Mouse (Mus musculus): ENCODE measurements around the gene Samd8.

Samd8 gene

GRCm38 (mm10) chr14:21820880-21821505, 70.7 kb downstream of the Samd8 start:
- in situ Hi-C loops (cut with MboI; ENCODE audit: unreplicated experiment in 2 of 2): no loop called here

GRCm38 (mm10) chr14:21822307-21822706, 72.0 kb downstream of the Samd8 start:
- in situ Hi-C loops (cut with MboI; ENCODE audit: unreplicated experiment in 2 of 2): no loop called here

DNA sequence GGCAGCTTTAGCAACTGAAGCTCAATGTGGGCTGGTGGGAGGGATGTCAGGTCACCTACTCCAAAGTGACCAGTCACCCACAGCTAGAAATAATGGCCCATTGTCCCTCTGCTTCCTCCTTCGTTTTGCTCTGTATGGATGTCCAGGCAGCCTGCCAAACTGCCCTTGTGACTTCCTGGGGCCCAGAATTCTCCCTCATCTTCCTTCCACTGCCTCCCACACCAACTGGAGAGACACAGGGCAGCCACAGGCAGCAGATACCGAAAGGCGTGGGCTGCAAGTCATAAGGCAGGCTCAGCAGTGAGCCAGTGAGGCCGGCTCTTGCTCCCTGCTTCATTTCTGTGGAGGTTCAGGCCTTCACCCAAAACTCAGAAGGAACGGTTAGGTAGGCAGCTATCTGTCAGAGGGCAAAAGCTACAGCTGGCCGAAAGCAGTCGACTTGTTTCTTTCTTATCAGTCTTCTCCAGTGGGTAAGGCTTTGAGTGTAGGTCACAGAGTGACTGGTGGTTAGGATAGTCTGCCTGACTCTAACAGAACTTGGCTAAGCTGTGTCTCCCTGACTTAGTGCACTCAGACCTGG, 72.6 kb downstream of the Samd8 start:
- in situ Hi-C loops (cut with MboI; ENCODE audit: unreplicated experiment in 2 of 2): no loop called here

- in situ Hi-C loops (cut with MboI; ENCODE audit: unreplicated experiment in 2 of 2): no loop called here
These were observed 73.6 kb downstream of the Samd8 start for GRCm38 (mm10) chr14:21823897-21824296.

DNA sequence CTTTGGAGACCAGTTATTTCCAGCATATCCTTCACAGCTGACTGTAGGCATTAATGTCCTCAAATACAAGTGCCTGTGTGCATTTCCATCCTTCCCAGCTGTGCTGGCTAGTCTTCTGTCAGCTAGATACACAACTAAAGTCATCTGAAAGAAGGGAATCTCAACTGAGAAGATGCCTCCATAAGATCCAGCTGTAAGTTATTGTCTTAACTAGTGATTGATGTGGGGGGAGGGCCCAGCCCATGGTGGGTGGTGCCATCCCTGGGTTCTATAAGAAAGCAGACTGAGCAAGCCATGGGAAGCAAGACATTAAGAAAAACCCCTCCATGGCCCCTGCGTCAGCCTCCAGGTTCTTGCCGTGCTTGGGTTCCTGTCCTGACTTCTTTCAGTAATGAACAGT, 74.6 kb downstream of the Samd8 start, which contains the start of gene Vdac2:
TSS of gene Vdac2 (plus strand) at position 301 of the 400 bp plus-strand sequence.
- in situ Hi-C loops (cut with MboI; ENCODE audit: unreplicated experiment in 2 of 2): loop anchor here in 1 of 2 experiments (5.0 kb wide), 1 partner anchor 73 kb away; the partner anchor contains the start of genes Dusp13 and Samd8

- in situ Hi-C loops (cut with MboI; ENCODE audit: unreplicated experiment in 2 of 2): loop anchor here in 1 of 2 experiments (5.0 kb wide), 1 partner anchor 74 kb away; the partner anchor contains the start of genes Dusp13 and Samd8
These were observed 75.6 kb downstream of the Samd8 start for GRCm38 (mm10) chr14:21825786-21826491.

- in situ Hi-C loops (cut with MboI; ENCODE audit: unreplicated experiment in 2 of 2): no loop called here
These were observed 80.8 kb downstream of the Samd8 start for GRCm38 (mm10) chr14:21830876-21831767.

GRCm38 (mm10) chr14:21831830-21832403, 81.6 kb downstream of the Samd8 start:
- in situ Hi-C loops (cut with MboI; ENCODE audit: unreplicated experiment in 2 of 2): no loop called here

DNA sequence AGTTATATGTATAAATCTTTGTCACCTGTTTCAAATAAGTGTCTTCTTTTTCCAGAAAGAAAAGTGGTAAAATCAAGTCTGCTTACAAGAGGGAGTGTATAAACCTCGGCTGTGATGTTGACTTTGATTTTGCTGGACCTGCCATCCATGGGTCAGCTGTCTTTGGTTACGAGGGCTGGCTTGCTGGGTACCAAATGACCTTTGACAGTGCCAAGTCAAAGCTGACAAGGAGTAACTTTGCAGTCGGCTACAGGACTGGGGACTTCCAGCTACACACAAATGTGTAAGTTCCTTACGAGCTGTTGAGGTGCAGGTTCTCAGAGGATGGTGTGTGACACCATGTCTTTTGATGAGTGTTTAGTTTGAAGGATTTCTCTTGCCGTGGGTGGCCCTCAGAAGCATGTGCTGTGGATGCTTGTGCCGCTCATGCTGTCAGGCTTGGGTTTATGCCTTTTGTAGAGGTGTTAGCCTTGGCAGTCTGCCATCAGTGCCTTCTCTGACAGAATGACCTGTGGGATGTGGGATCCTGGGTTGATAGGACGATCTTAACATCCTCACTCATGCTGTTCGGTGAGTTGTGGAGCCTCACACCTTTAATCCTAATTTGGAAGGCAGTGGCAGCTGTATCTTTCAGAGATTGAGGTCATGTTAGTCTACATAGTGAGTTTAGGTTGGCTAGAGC, 88.1 kb downstream of the Samd8 start:
- in situ Hi-C loops (cut with MboI; ENCODE audit: unreplicated experiment in 2 of 2): no loop called here

DNA sequence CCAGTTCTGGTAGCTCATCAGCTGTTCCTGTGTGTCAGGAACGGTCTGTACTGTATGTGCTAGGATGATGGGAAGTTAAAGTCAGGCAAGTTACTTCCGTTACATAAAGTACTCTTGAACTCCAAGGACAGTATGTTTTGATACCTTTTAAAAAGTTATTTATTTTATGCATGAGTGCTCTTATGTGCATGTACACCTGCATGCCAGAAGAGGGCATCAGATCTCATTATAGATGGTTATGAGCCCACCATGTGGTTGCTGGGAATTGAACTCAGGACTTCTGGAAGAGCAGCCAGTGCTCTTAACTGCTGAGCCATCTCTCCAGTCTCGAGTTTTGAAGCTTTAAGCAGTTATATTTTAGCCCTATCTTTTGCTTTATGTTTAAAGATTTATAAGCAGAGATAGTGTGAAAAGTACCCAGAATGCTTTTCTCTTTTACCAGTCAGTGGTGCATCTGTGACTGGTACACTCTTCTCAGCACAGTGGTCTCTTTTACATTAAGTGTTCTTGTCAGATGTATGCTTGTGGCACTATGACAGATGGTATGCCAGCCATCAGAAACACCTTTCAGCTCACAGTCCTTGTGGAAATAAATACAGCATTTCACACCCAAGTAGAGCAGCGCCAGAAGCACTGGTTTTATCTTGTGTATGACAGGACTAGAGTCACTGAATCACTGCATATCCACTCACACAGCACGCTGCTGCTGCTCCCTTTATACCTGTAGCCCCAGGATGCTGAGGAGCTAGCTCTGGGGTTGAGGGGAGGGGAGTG, 91.7 kb downstream of the Samd8 start:
- in situ Hi-C loops (cut with MboI; ENCODE audit: unreplicated experiment in 2 of 2): no loop called here

- in situ Hi-C loops (cut with MboI; ENCODE audit: unreplicated experiment in 2 of 2): no loop called here
These were observed 92.9 kb downstream of the Samd8 start for GRCm38 (mm10) chr14:21843263-21843662.

DNA sequence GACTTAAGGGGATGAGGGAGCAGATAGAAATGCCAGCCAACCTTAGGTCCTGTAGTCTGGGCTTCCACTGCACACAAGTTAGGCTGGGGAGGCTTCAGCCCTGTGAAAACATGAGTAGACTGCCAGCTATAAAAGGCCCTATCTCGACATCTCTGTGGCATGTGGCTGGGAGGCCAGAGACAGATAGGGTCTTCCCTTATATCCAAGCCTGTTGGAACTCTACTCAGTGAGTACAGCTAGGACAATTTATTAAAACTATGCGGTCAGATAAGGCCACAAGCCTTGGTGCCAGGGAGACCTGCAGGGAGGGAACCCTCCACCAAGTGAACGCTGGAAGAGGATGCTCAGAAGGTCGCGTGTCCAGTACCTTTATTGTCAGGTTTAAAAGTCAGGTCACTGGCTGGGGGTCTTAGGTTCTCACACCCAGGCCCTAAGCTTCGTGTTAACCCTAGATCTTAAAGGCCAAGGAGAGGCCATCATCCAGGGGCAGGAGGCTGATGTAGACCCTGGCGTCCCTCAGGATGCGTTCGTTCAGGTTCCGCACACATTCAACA, 96.6 kb downstream of the Samd8 start:
- in situ Hi-C loops (cut with MboI; ENCODE audit: unreplicated experiment in 2 of 2): no loop called here

DNA sequence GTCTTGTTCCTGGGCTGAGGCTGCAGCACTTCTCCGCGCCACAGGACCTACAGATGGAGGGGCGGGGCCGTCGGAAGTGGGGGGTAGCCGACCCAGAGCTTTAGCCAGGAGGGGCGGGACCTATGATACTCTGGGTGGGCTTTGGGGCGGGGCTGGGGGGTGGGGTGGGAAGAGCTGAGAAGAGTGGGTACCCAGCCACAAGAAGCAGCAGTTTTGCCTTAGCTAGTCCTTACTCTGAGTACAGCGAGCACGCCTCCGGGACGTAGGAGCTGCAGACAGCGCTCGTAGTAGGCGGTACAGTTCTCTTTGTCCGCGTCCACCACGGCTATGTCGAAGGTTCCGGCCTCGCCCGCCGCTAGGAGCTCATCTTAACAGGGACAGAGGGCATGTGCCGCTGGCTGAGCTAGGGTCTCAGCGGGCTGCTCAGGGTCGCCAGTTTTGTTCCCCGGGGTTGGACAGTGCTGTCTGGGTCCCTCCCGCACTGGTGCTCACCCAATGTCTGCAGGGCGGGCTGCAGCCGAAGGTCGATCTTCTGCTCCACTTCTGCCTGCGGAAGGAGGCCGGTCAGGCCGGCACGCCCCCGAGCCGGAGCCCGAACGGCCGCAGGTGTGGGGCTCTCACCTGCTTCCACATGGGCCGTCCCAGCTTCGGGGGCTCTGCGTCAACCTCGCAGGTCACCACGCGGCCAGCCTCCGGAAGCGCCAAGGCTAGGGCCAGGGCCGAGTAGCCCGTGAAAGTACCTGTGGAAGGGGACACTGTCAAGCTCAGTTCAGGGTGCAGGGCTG, 97.2 kb downstream of the Samd8 start:
- in situ Hi-C loops (cut with MboI; ENCODE audit: unreplicated experiment in 2 of 2): no loop called here

Data from v-Abl transformed pro-B cells (cell line).